Mouse (Mus musculus) bone marrow macrophage, adult 2 months (primary cell): ENCODE results near the gene Otoa. TPM values are rescaled to one million over a fixed set of nuclear protein-coding genes. Genes with fewer than 3 reads are reported as not detected.

Experiments used
- H3K27ac ChIP-seq: 2 replicates; pipeline ENCODE4 v1.5.1; 2012; ENCODE audit warnings: low read depth, low read length; ENCODE audit not compliant: insufficient read depth
- H3K4me1 ChIP-seq: 2 replicates; pipeline ENCODE4 v1.6.1; 2012; ENCODE audit warnings: low read length; ENCODE audit not compliant: control insufficient read depth, insufficient read depth
- H3K4me3 ChIP-seq: 2 replicates; pipeline ENCODE4 v1.5.1; 2012; ENCODE audit warnings: mild to moderate bottlenecking, low read length, moderate library complexity; ENCODE audit not compliant: insufficient read depth
- CTCF ChIP-seq: IDR thresholded peaks from 2 replicates; pipeline ENCODE4 v1.5.1; 2012; ENCODE audit warnings: low read depth, mild to moderate bottlenecking, low read length, moderate library complexity
- POLR2A ChIP-seq: IDR thresholded peaks from 2 replicates; pipeline ENCODE4 v1.6.1; 2012; ENCODE audit warnings: mild to moderate bottlenecking, low read depth, low read length, borderline replicate concordance
- polyA plus RNA-seq: library from polyadenylated mRNA; stranded (reverse); fragments of >200 nt; gene quantifications from 2 replicates; pipeline ENCODE4 v1.2.4, GENCODE M21; 2012; ENCODE audit not compliant: missing spikeins, insufficient read depth, insufficient read length

Otoa gene
- polyA plus RNA-seq, 1 experiment = not detected

GRCm38 (mm10) chr7:121171888-121172287, 90.4 kb downstream of the Otoa start:
- Histone ChIP-seq H3K27ac (no peak overlapping the region), H3K4me1 (no peaks in the 10 kb centered on the region), H3K4me3 (no peak overlapping the region)
- no peak for TF ChIP-seq CTCF
- no peak for TF ChIP-seq POLR2A

DNA sequence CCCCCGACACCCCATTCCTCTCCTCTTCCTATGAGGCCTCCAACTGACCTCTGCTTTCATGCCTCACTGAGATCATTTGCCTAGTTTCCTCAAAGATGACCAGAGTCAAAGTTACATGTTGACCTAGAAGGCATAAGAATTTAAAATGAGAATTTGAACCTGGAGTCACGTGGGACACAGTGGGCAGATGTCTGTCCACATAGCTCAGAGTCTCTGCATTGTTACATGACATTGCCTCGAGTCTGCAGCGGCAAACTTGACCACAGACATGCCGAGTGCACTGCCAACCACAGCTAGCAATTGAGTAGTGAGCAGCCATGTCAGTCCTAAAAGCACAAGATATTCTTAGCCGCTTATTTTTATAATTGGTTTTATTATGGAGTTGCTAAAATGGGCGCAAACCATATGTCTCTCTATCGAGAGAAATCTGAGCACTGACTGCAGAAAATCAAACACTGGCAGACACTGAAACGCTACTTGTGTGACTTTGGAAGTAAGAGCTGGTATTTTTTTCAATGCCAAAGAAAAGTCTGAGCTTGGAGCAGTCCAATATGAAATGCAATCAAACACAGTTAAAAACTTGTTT, 105.8 kb downstream of the Otoa start:
- no peak overlapping the region for H3K27ac ChIP-seq
- TF ChIP-seq POLR2A (no peak), CTCF (no peak)
- no peak overlapping the region for H3K4me3 ChIP-seq

GRCm38 (mm10) chr7:121188976-121189375, 107.5 kb downstream of the Otoa start:
- no peaks in the 10 kb centered on the region for H3K4me1 ChIP-seq
- no peak for TF ChIP-seq POLR2A
- TF ChIP-seq CTCF = no peak
- no peak overlapping the region for H3K4me3 ChIP-seq
- no peak overlapping the region for H3K27ac ChIP-seq

More for the DNA sequence above, 105.8 kb downstream of the Otoa start:
- H3K4me1 ChIP-seq = no peaks in the 10 kb centered on the region

DNA sequence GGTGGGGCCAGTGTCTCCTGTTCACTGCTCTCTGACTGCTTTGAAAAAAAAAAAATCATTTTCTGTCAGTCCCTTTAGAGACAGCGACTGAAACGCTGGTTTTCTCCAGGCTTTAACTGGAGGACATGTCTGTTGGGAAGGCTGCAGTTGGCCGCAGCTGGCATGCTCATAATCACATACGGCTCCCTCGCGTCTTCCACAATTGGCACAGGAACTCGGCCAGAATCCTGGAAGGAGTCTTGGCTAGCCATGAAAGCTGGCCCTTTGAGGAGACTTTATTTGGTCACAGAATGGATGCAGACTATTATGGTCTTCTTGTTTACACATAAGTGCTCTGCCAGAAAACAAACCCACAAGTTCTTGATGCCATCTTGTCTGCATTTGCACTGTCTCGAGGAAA, 117.5 kb downstream of the Otoa start:
- Histone ChIP-seq H3K27ac (no peak overlapping the region), H3K4me3 (no peak overlapping the region), H3K4me1 (no peaks in the 10 kb centered on the region)
- TF ChIP-seq CTCF (no peak), POLR2A (no peak)

DNA sequence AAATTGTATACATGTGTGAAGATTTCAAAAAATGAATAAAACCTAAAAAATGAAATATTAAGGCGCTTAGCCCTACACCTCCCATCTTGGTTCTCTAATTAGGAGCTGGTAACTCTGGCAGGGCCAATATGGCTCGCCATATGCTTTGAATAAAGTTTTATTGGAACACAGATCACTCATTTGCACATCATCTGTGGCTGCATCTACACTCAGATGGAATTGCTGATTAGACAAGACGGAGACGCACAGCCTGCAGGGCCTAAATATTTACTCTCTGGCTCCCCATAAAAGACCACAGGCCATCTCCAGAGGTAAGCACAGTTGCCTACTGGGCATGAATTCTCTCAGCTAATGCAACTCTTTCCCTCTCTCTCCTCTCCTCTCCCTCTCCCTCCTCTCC, 130.4 kb downstream of the Otoa start:
- H3K4me1 ChIP-seq = no peaks in the 10 kb centered on the region
- no peak overlapping the region for H3K4me3 ChIP-seq
- no peak overlapping the region for H3K27ac ChIP-seq
- no peak for TF ChIP-seq CTCF
- TF ChIP-seq POLR2A = no peak

Other genes starting within 250 kb of the Otoa start
- 10.4 and 15.1 TPM in 2 replicates for gene Eef2k, start 238.8 kb upstream of the Otoa start, polyA plus RNA-seq
- gene Polr3e, start 163.9 kb upstream of the Otoa start, polyA plus RNA-seq = 9.2 and 9.3 TPM in 2 replicates
- 4.9 and 6.1 TPM in 2 replicates for gene Cdr2, start 99.3 kb upstream of the Otoa start, polyA plus RNA-seq
- 3.3 TPM in 1 of 2 replicates, not detected in the other for gene Mfsd13b, start 99.1 kb upstream of the Otoa start, polyA plus RNA-seq
- gene Mettl9, start 47.2 kb upstream of the Otoa start, polyA plus RNA-seq = 40.7 and 43.4 TPM in 2 replicates
- 188 and 191 TPM in 2 replicates for gene Igsf6, start 7.1 kb upstream of the Otoa start, polyA plus RNA-seq